Mouse (Mus musculus) skeletal muscle tissue, adult 2 months (tissue): ENCODE data around the gene Aoc1.

Source experiments
- DNase-seq: peaks from one replicate; pipeline ENCODE4 v3.0.0-alpha.2; 2012; ENCODE audit warnings: low read depth, low spot score

The Aoc1 gene

GRCm38 (mm10) chr6:48872596-48872995, at the start of gene Aoc1:
TSS of gene Aoc1 (plus strand) at chr6:48872896.
- no peak for DNase-seq

GRCm38 (mm10) chr6:48825016-48825415, 47.7 kb upstream of the Aoc1 start:
- peak; percentile 30 for DNase-seq

GRCm38 (mm10) chr6:48828976-48829375, 43.7 kb upstream of the Aoc1 start:
- DNase-seq = no peak

GRCm38 (mm10) chr6:48829651-48830050, 43.0 kb upstream of the Aoc1 start:
- DNase-seq = no peak

- DNase-seq = no peak
Observed at GRCm38 (mm10) chr6:48830241-48830640, 42.5 kb upstream of the Aoc1 start.

- DNase-seq = no peak
Observed at GRCm38 (mm10) chr6:48831141-48831540, 41.6 kb upstream of the Aoc1 start.

- DNase-seq = no peak
Observed at GRCm38 (mm10) chr6:48832426-48832825, 40.3 kb upstream of the Aoc1 start.

GRCm38 (mm10) chr6:48833515-48833914, 39.2 kb upstream of the Aoc1 start:
- DNase-seq = no peak

- no peak for DNase-seq
Observed at GRCm38 (mm10) chr6:48835241-48835640, 37.5 kb upstream of the Aoc1 start.

GRCm38 (mm10) chr6:48836146-48836545, 36.5 kb upstream of the Aoc1 start:
- no peak for DNase-seq

GRCm38 (mm10) chr6:48837516-48837915, 35.2 kb upstream of the Aoc1 start:
- no peak for DNase-seq

- DNase-seq = no peak
Observed at GRCm38 (mm10) chr6:48838321-48839080, 34.2 kb upstream of the Aoc1 start.

GRCm38 (mm10) chr6:48840371-48840969, 32.2 kb upstream of the Aoc1 start, which contains the start of gene Tmem176a:
TSS of gene Tmem176a (plus strand) at chr6:48840919.
- peak; percentile 30 for DNase-seq

- DNase-seq = peak; percentile 79
Observed at GRCm38 (mm10) chr6:48840973-48841625, 31.6 kb upstream of the Aoc1 start, which contains the start of gene Tmem176b. TSS of gene Tmem176b (minus strand) at chr6:48841496.

GRCm38 (mm10) chr6:48842111-48842842, 30.4 kb upstream of the Aoc1 start:
- no peak for DNase-seq

- no peak for DNase-seq
Observed at GRCm38 (mm10) chr6:48845086-48845485, 27.6 kb upstream of the Aoc1 start.

GRCm38 (mm10) chr6:48851820-48852491, 20.7 kb upstream of the Aoc1 start:
- no peak for DNase-seq

GRCm38 (mm10) chr6:48854155-48854554, 18.5 kb upstream of the Aoc1 start:
- no peak for DNase-seq

- DNase-seq = no peak
Observed at GRCm38 (mm10) chr6:48857613-48858302, 14.9 kb upstream of the Aoc1 start.

- no peak for DNase-seq
Observed at GRCm38 (mm10) chr6:48860130-48860815, 12.4 kb upstream of the Aoc1 start.
